Mouse (Mus musculus): ENCODE measurements around the gene Tob1. TPM values are rescaled to one million over a fixed set of nuclear protein-coding genes. Genes with fewer than 3 reads are reported as not detected.

The Tob1 gene
- polyA plus RNA-seq, 1 experiment from 2014 or later: 33.2 TPM

- Histone ChIP-seq H3K4me1 (replicated peaks) (peaks cover 34% of the 10 kb centered on the region), H3K4me2 (replicated peaks) (peak overlapping the region; percentile 67), H3K9ac (replicated peaks) (peak overlapping the region; percentile 55), H3K27me3 (no peaks in the 10 kb centered on the region), H3K4me3 (replicated peaks) (peak overlapping the region; percentile 98), H3K9me3 (no peaks in the 10 kb centered on the region), H3K36me3 (peaks cover 14% of the 10 kb centered on the region), H3K27ac (peak overlapping the region; percentile 35; the same call in 1 of the 2 replicates)
- WGBS: 89% methylated on average over 29 of the region's 29 CpGs
- no peak for ATAC-seq
Measured at GRCm38 (mm10) chr11:94213735-94214594, 2.7 kb downstream of the Tob1 start.

GRCm38 (mm10) chr11:94215581-94215980 lies 4.3 kb downstream of the Tob1 start:
- Histone ChIP-seq H3K4me3 (replicated peaks) (no peak overlapping the region), H3K9ac (replicated peaks) (no peak overlapping the region), H3K36me3 (peaks cover 14% of the 10 kb centered on the region), H3K4me1 (replicated peaks) (peaks cover 34% of the 10 kb centered on the region), H3K9me3 (no peaks in the 10 kb centered on the region), H3K27ac (no peak overlapping the region), H3K27me3 (no peaks in the 10 kb centered on the region), H3K4me2 (replicated peaks) (peak overlapping the region; percentile 26; the same call in 1 of the 2 replicates)
- ATAC-seq: no peak
- WGBS: 87% methylated on average over 3 of the region's 3 CpGs

GRCm38 (mm10) chr11:94216247-94216646 lies 5.0 kb downstream of the Tob1 start:
- no peak overlapping the region for H3K9ac ChIP-seq (replicated peaks)
- WGBS: 35% methylated on average over 2 of the region's 2 CpGs
- H3K27ac ChIP-seq: 0 out of 2 replicates have a peak overlapping the region, but pooled peaks have one; percentile 7

GRCm38 (mm10) chr11:94221257-94221656 lies 10.0 kb downstream of the Tob1 start:
- Histone ChIP-seq H3K9me3 (no peaks in the 10 kb centered on the region), H3K9ac (replicated peaks) (no peak overlapping the region), H3K27ac (no peak overlapping the region), H3K4me3 (replicated peaks) (no peak overlapping the region), H3K4me2 (replicated peaks) (no peak overlapping the region), H3K4me1 (replicated peaks) (peaks cover 3% of the 10 kb centered on the region), H3K36me3 (no peaks in the 10 kb centered on the region), H3K27me3 (no peaks in the 10 kb centered on the region)
- 96% methylated on average over 7 of the region's 7 CpGs for WGBS
- ATAC-seq: no peak

More at GRCm38 (mm10) chr11:94216247-94216646, 5.0 kb downstream of the Tob1 start:
- H3K4me3 ChIP-seq (replicated peaks): no peak overlapping the region
- no peak overlapping the region for H3K4me2 ChIP-seq (replicated peaks)
- peaks cover 14% of the 10 kb centered on the region for H3K36me3 ChIP-seq
- H3K4me1 ChIP-seq (replicated peaks): peaks cover 34% of the 10 kb centered on the region
- H3K27me3 ChIP-seq: no peaks in the 10 kb centered on the region
- no peak for ATAC-seq
- no peaks in the 10 kb centered on the region for H3K9me3 ChIP-seq

GRCm38 (mm10) chr11:94223531-94223930 lies 12.3 kb downstream of the Tob1 start:
- Histone ChIP-seq H3K4me2 (replicated peaks) (no peak overlapping the region), H3K9ac (replicated peaks) (no peak overlapping the region), H3K27ac (no peak overlapping the region), H3K27me3 (no peaks in the 10 kb centered on the region), H3K4me3 (replicated peaks) (no peak overlapping the region), H3K36me3 (no peaks in the 10 kb centered on the region), H3K9me3 (no peaks in the 10 kb centered on the region), H3K4me1 (replicated peaks) (peaks cover 7% of the 10 kb centered on the region)
- ATAC-seq: no peak
- 85% methylated on average over 9 of the region's 9 CpGs for WGBS

- H3K4me1 ChIP-seq (replicated peaks): peaks cover 10% of the 10 kb centered on the region
- no peak overlapping the region for H3K4me3 ChIP-seq (replicated peaks)
- H3K4me2 ChIP-seq (replicated peaks): no peak overlapping the region
- H3K27ac ChIP-seq: no peak overlapping the region
- 41% methylated on average over 7 of the region's 7 CpGs for whole genome bisulfite sequencing
- no peaks in the 10 kb centered on the region for H3K27me3 ChIP-seq
- no peaks in the 10 kb centered on the region for H3K36me3 ChIP-seq
- H3K9ac ChIP-seq (replicated peaks): no peak overlapping the region
- no peaks in the 10 kb centered on the region for H3K9me3 ChIP-seq
- ATAC-seq: no peak
Measured at GRCm38 (mm10) chr11:94225985-94226384, 14.7 kb downstream of the Tob1 start.

GRCm38 (mm10) chr11:94228416-94228815 lies 17.2 kb downstream of the Tob1 start:
- Histone ChIP-seq H3K4me1 (replicated peaks) (peaks cover 16% of the 10 kb centered on the region), H3K27me3 (no peaks in the 10 kb centered on the region), H3K4me3 (replicated peaks) (no peak overlapping the region), H3K36me3 (no peaks in the 10 kb centered on the region), H3K27ac (peak overlapping the region; percentile 46; the same call in 1 of the 2 replicates), H3K4me2 (replicated peaks) (no peak overlapping the region), H3K9me3 (no peaks in the 10 kb centered on the region), H3K9ac (replicated peaks) (no peak overlapping the region)
- 29% methylated on average over 9 of the region's 9 CpGs for WGBS
- no peak for ATAC-seq

GRCm38 (mm10) chr11:94229207-94229960 lies 18.1 kb downstream of the Tob1 start:
- no peaks in the 10 kb centered on the region for H3K36me3 ChIP-seq
- H3K27me3 ChIP-seq: no peaks in the 10 kb centered on the region
- ATAC-seq: no peak
- H3K9me3 ChIP-seq: no peaks in the 10 kb centered on the region
- no peak overlapping the region for H3K4me2 ChIP-seq (replicated peaks)
- H3K27ac ChIP-seq: no peak overlapping the region
- H3K9ac ChIP-seq (replicated peaks): no peak overlapping the region
- peaks cover 19% of the 10 kb centered on the region for H3K4me1 ChIP-seq (replicated peaks)
- 91% methylated on average over 5 of the region's 5 CpGs for WGBS
- no peak overlapping the region for H3K4me3 ChIP-seq (replicated peaks)

- Histone ChIP-seq H3K4me2 (replicated peaks) (no peak overlapping the region), H3K27ac (no peak overlapping the region), H3K9ac (replicated peaks) (no peak overlapping the region), H3K4me3 (replicated peaks) (no peak overlapping the region), H3K36me3 (no peaks in the 10 kb centered on the region), H3K4me1 (replicated peaks) (peaks cover 19% of the 10 kb centered on the region), H3K27me3 (no peaks in the 10 kb centered on the region), H3K9me3 (no peaks in the 10 kb centered on the region)
- ATAC-seq: no peak
- 82% methylated on average over 8 of the region's 8 CpGs for WGBS
Measured at GRCm38 (mm10) chr11:94230244-94230643, 19.0 kb downstream of the Tob1 start.

GRCm38 (mm10) chr11:94231821-94232552 lies 20.7 kb downstream of the Tob1 start:
- Histone ChIP-seq H3K4me3 (replicated peaks) (no peak overlapping the region), H3K9ac (replicated peaks) (no peak overlapping the region), H3K27ac (no peak overlapping the region), H3K36me3 (no peaks in the 10 kb centered on the region), H3K4me2 (replicated peaks) (no peak overlapping the region), H3K9me3 (no peaks in the 10 kb centered on the region), H3K27me3 (no peaks in the 10 kb centered on the region), H3K4me1 (replicated peaks) (peaks cover 19% of the 10 kb centered on the region)
- ATAC-seq: no peak
- 85% methylated on average over 19 of the region's 19 CpGs for WGBS

GRCm38 (mm10) chr11:94233405-94233804 lies 22.2 kb downstream of the Tob1 start:
- peaks cover 13% of the 10 kb centered on the region for H3K4me1 ChIP-seq (replicated peaks)
- H3K4me3 ChIP-seq (replicated peaks): no peak overlapping the region
- H3K9me3 ChIP-seq: no peaks in the 10 kb centered on the region
- no peak overlapping the region for H3K27ac ChIP-seq
- H3K36me3 ChIP-seq: no peaks in the 10 kb centered on the region
- H3K27me3 ChIP-seq: no peaks in the 10 kb centered on the region
- ATAC-seq: no peak
- no peak overlapping the region for H3K9ac ChIP-seq (replicated peaks)
- WGBS: 57% methylated on average over 6 of the region's 6 CpGs
- H3K4me2 ChIP-seq (replicated peaks): no peak overlapping the region
